Mouse (Mus musculus): ENCODE results near the gene Cxcl15.

DNA sequence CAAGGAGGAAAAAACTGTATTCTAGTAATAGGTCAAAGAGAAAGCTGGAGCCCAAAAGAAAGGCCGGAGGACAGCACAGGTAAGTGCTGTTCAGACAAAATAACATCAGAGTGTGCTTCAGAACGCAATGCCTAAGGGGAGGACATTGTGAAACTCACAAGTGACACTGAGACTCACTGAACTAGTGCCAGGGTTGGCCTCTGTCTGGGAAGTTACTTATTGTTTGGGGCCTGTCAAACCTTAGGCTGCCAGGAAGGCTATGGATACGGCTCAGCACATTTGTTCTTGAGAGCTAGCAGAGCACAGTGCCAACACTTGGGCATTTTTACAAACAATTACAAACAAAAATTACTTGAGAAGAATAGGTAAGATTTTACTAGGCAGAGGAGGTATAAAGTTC, 49.6 kb downstream of the Cxcl15 start:
- TF ChIP-seq CTCF (IDR thresholded peaks at IDR 0.05; ENCODE audit: low read depth) (no peak), EP300 (IDR thresholded peaks at IDR 0.05; ENCODE audit: low read depth) (no peak)

All from liver, embryonic 14.5 days (tissue).